Mouse (Mus musculus): Measurements from ENCODE around the gene Grip2. TPM values are rescaled to one million over a fixed set of nuclear protein-coding genes. Genes with fewer than 3 reads are reported as not detected.
A peak's percentile ranks its signal among the peaks of the same experiment; 100 is the strongest.

The Grip2 gene
- 1 to 10 TPM; 1.7 to 2.1 TPM for total RNA-seq (2021)
- long read RNA-seq, experiment 1, partial matches to known transcripts, result 0 of 1 reads
- long read RNA-seq, experiment 1, other reads (novel, unspliced or antisense), result 1 of 1 reads
- long read RNA-seq, experiment 2, result 0 reads

- no peak for DNase-seq (ENCODE audit: low spot score in 2 of 2)
These were observed at the start of gene Grip2 for GRCm38 (mm10) chr6:91827016-91827570. TSS of gene Grip2 (minus strand) at chr6:91827250.

GRCm38 (mm10) chr6:91872781-91873180, 45.7 kb upstream of the Grip2 start:
- DNase-seq (ENCODE audit: low spot score in 2 of 2), result no peak

GRCm38 (mm10) chr6:91868091-91868490, 41.0 kb upstream of the Grip2 start:
- DNase-seq (ENCODE audit: low spot score in 2 of 2), result peak in 1 of 2 experiments; percentile 36

GRCm38 (mm10) chr6:91865601-91866000, 38.6 kb upstream of the Grip2 start:
- DNase-seq (ENCODE audit: low spot score in 2 of 2), result no peak

DNA sequence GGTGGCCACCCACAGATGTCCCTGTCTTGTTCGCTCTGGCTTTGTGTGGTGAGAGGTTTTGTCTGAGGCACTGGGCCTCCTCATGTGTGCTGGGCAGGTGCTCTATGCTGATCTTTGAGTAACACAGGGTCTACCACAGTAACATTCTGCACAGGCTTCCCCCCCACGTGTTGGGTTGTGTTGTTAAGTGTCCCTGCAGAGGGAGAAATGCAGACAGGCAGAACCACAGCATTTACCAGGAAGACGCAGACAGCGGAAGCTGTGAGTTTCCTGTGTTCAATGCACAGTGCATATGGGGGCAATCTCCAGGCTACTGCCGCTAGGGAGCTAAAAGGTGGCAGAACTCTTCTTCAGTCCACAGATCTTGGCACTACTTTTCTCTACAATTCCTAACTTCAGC, 37.5 kb upstream of the Grip2 start:
- no peak for DNase-seq (ENCODE audit: low spot score in 2 of 2)

DNA sequence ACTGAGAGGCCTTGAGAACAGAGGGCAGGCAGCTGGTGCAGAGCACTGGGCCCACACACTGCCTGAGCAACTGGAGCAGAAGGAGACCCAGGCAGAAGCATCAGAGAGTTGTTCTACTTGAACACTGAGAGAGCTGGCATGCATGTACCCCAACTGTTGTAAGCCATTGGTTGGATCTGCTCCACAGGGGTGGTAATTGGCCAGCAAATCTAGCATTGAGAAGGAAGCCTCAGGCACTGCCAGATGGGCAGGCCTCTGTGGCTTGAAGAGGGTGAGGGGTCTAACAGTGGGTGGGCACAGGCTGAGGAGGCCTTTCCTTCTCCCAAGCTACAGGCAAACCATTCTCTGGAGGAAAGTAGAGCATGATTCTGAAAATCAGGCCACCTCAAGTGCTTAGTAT, 35.8 kb upstream of the Grip2 start:
- DNase-seq (ENCODE audit: low spot score in 2 of 2), result no peak

GRCm38 (mm10) chr6:91858339-91858738, 31.3 kb upstream of the Grip2 start:
- no peak for DNase-seq (ENCODE audit: low spot score in 2 of 2)

GRCm38 (mm10) chr6:91852550-91852949, 25.5 kb upstream of the Grip2 start:
- DNase-seq (ENCODE audit: low spot score in 2 of 2), result no peak

GRCm38 (mm10) chr6:91843628-91844153, 16.6 kb upstream of the Grip2 start:
- no peak for DNase-seq (ENCODE audit: low spot score in 2 of 2)

GRCm38 (mm10) chr6:91842897-91843627, 16.0 kb upstream of the Grip2 start:
- DNase-seq (ENCODE audit: low spot score in 2 of 2), result no peak

DNA sequence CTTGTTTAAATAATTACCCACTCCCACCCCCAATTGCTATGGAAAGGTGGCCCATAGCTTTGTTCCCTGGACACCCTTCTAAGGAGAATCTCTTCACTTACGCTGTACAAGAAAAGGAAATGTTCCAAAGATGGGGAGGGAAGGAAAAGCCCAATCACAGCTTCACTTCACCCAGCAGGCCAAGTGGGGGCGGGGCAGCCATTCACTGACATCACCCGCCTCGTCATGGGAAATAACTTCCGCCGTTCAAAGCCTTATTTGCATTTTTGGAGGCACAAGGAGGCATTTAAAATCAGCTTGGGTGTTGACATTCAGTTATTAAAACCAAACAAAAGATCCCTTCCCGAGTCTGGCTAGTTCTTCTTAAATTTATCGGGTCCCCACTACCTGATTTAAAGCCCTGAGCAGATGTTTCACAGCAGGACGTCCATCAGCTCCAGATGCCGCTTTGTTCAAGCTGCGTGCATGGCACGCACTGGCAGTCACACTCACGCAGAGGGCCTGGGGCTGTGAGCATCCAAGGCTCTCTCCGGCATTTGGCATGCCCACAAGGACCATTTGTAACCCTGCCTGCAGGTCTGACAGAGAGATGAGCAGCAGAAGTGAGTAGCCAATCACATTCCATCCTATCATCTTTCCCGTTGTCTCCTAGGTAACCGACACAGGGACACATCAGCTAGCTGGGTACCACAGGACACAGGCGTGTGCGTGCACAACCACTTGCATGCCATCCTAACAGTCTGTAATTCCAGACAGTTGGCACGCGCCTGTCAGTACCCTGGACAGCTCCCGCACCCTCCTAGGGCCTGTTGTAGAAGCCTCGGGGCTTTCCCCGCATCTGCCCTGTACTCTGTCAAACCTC, 12.2 kb upstream of the Grip2 start:
- peak; percentile 66 to 73 for DNase-seq (ENCODE audit: low spot score in 2 of 2)

GRCm38 (mm10) chr6:91832863-91833440, 5.9 kb upstream of the Grip2 start:
- DNase-seq (ENCODE audit: low spot score in 2 of 2), result no peak

DNA sequence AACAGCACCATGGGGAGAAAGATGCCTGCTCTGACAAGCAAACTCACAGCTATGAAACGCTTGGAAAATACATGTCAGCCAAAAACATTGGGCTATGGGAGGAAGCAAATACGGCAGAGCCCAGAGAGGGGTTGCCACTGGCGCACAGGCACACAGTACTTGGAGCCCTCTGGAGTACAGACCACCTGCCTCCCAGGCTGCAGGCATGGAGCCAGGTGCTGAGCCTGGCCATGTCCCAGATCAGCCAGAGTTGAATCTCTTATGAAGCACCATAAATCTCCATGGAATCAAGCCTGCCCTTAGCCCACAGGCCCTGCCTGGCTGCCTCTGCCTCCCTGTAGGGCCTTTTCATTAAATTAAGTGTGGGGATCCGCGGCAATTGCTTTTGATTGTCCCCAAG, 876 bp upstream of the Grip2 start:
- no peak for DNase-seq (ENCODE audit: low spot score in 2 of 2)

GRCm38 (mm10) chr6:91818271-91818670, 8.8 kb downstream of the Grip2 start:
- peak in 1 of 2 experiments; percentile 15 for DNase-seq (ENCODE audit: low spot score in 2 of 2)

- no peak for DNase-seq (ENCODE audit: low spot score in 2 of 2)
These were observed 11.1 kb downstream of the Grip2 start for GRCm38 (mm10) chr6:91815976-91816375.

DNA sequence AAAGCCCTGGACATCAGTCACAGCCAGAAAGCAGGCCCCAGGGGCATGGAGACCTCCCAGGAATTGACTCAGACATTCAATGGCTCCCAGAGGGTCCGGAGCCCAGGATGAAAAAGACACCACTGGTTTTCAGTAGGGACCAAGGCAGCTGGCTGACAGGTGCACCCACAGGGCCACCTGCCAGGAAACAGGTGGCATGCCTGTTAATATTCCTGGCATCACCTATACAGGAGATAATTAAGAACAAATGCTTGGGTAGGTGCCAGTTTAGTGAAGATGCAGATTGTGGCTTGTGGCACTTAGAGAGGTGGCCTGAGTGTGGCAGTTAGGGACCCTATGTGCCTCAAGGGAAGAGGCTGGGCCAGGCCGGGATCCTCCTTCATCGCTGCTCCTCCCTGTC, 13.4 kb downstream of the Grip2 start:
- DNase-seq (ENCODE audit: low spot score in 2 of 2), result no peak

DNA sequence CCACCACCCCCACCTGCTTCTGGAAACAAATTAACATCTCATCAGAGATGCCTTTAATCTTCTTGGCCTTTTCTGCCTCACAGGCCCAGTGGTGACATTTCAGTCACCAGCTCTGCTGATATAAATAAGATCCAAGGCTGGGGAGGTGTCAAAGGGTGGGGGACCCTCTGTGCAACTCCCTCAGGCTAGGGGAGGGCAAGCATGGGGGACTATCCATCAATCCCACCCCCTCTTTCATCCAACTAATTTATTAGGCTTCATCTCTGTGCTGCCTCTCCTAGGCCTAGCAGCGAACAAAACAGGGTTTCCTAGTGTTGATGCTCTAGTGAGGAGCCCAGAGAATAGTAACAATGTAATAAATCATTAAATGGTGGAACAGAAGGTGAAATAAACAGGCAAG, 17.0 kb downstream of the Grip2 start:
- DNase-seq (ENCODE audit: low spot score in 2 of 2), result no peak

DNA sequence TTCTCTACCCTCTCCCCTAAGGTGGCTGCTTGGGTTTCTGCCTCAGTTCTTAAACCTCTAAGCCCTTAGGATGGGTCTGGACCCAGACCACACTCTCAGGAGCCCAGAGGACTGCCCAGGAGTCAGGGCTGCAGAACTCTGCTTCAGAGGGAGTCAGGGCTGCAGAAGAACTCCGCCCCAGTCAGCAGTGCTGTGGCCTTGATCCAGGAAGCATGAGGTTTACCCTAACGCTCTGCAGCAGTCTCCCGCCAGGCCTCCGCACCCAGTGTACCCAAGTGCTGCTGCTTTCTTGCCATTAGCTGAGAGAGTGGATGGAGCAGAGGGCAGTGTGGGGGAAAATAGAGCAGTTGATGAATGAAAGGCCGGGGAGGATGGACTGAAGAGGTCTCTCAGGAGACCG, 19.0 kb downstream of the Grip2 start:
- no peak for DNase-seq (ENCODE audit: low spot score in 2 of 2)

GRCm38 (mm10) chr6:91807169-91807568, 19.9 kb downstream of the Grip2 start:
- no peak for DNase-seq (ENCODE audit: low spot score in 2 of 2)

GRCm38 (mm10) chr6:91804177-91804576, 22.9 kb downstream of the Grip2 start:
- no peak for DNase-seq (ENCODE audit: low spot score in 2 of 2)

DNA sequence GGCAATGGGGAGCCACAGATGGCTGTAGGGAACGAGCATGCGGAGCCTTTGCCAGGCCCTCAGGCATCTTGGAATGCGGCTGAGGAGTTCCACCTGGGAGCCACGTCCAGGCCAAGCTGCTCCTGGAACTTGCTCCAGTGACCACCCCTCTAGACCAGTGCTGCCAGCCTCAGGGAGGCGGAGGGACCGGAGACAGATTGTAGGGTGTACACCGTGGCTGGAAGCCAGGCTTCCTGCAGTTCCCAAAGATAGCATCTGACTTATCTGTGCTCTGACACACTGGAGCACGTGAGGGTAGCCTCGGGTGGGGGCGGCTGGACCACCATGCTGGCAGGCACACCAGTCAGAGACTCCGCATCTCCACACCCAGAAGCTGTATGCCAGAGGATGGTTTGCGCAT, 28.6 kb downstream of the Grip2 start:
- no peak for DNase-seq (ENCODE audit: low spot score in 2 of 2)
